Mouse (Mus musculus): Measurements from ENCODE around the gene Slc16a8.
A peak's percentile ranks its signal among the peaks of the same experiment; 100 is the strongest.
"Not testable (repeated sequence)": the region's sequence is repeated elsewhere in the genome, so short reads cannot be mapped to it uniquely, and the experiment has no call there.

Gene Slc16a8

GRCm38 (mm10) chr15:79262375-79262774, 7.8 kb upstream of the Slc16a8 start:
- peak in 1 of 2 experiments; percentile 27 for DNase-seq

- DNase-seq, result no peak
Measured at GRCm38 (mm10) chr15:79261757-79262156, 7.2 kb upstream of the Slc16a8 start.

GRCm38 (mm10) chr15:79261095-79261725, 6.6 kb upstream of the Slc16a8 start:
- DNase-seq, result peak; percentile 19 to 39

- DNase-seq, result no peak
Measured at GRCm38 (mm10) chr15:79258521-79258920, 4.0 kb upstream of the Slc16a8 start.

- DNase-seq, result no peak
Measured at GRCm38 (mm10) chr15:79252580-79252979, 2.0 kb downstream of the Slc16a8 start.

- no peak for DNase-seq
Measured at GRCm38 (mm10) chr15:79251781-79252491, 2.6 kb downstream of the Slc16a8 start.

- DNase-seq, result no peak
Measured at GRCm38 (mm10) chr15:79251168-79251567, 3.4 kb downstream of the Slc16a8 start.

DNA sequence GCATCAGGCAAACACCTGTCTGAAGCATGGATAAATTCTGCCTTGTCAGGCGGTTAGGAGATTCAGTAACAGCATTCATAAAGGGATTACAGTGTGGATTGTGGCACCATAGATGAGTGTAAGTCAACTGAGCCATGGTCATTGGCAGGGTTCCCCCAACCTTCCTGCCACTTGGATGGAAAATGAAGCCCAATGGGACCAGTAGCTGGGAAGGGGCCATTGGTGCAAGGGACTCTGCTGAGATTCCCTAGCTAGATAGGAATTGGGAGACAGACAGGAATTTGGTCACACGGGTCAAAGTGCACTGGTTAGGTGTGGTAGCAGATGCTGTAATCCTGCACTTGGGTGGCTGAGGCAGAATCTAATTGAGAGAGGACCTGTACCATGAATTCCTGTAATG, 4.3 kb downstream of the Slc16a8 start:
- DNase-seq, result no peak

- no peak for DNase-seq
Measured at GRCm38 (mm10) chr15:79245321-79245720, 9.2 kb downstream of the Slc16a8 start.

DNA sequence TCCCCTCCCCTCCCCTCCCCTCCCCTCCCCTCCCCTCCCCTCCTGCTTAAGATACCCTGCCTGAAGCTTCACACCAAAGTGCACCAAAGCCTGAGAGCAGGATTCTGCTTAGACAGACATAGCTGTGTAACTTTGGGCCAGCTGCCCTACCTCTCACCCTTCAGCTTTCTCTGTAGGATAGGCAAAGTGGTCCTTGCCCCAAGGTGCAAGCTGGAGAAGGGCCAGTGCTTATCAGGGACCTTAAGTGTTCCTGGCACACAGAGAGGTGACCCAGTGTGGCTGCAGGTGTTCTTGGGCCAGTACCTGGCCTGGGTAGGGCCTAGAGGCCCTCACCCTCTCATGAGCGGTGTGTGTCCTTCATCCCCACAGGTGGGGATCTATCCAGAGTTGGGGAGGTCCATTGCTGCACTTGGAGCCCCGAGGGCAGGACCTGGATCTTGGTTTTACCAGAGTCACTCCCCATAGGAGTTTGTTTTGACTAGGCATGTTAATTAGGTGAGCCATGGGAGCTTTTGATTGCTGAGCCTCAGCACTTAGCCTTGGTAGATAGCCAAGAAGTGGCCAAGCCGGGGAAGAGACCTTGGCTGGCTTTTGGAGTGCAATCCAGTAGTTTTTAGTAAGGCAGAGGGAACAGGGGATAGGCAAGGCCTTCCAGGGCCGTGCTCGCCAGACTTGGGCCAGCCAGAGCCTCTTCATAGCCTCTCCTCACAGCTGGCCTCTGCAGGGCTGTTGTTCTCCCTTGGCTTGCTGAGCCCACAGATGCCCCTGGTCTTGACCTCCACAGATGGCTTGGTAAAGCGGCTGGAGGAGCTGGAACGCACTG, 10.3 kb downstream of the Slc16a8 start:
- DNase-seq, result no peak

- peak; percentile 92 to 94 for DNase-seq
Measured at GRCm38 (mm10) chr15:79243234-79244042, 11.1 kb downstream of the Slc16a8 start.

GRCm38 (mm10) chr15:79242574-79243233, 11.9 kb downstream of the Slc16a8 start:
- no peak for DNase-seq

DNA sequence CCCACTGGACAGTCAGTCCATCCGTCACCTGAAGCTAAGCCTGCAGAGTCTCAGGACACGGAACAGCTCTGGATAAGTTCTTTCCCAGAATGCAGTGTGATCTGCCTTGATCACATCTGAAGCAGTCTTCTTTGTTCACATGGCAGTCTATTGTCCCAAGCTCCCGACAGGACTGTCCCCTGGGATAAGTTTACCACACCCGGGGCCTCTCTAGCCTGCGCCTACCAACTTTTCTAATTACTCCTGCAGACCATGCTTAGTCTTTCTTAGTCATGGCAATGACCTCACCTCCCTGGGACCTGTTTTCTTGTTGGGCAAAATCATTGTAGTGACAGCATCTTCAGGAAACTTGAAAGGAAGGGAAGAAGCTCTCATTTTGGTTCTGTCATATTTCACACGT, 16.5 kb downstream of the Slc16a8 start:
- no peak for DNase-seq

DNA sequence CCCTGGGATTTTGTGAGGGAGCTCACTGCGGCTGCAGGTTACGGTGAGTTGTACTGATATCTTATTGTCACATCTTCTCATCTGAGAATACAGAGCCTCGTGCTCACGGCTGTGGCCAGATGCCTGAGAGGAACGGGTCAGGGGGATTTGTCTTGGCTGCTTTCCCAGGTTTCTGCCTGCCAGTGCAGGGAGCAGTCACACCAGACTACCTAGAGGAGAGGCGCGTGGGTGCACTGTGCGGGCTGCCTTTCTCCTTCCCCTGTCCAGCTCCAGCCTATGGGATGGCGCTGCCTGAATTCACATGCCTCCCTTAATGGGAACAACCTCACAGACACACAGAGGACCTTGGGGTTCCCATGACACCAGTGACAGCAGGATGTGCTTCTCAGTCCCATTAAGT, 19.3 kb downstream of the Slc16a8 start:
- no peak for DNase-seq

- DNase-seq, result peak; percentile 85 to 90
Measured at GRCm38 (mm10) chr15:79229058-79229821, 25.3 kb downstream of the Slc16a8 start, which contains the start of the genes Pick1 and Gm49486. Gene Pick1 (plus strand): TSS chr15:79229173. Gene Gm49486 (plus strand): TSS chr15:79229391.

DNA sequence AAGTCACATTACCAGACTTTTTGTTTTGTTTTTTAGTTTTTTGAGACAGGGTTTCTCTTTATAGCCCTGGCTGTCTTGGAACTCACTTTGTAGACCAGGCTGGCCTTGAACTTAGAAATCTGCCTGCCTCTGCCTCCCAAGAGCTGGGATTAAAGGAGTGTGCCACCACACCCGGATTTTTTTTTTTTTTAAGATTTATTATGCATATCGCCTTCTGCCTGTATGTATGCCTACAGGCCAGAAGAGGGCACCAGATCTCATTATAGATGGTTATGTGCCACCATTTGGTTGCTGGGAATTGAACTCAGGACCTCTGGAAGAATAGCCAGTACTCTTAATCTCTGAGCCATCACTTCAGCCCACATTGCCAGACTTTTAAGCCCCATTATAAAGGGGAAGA, 28.8 kb downstream of the Slc16a8 start:
- DNase-seq, result not testable (repeated sequence)

DNA sequence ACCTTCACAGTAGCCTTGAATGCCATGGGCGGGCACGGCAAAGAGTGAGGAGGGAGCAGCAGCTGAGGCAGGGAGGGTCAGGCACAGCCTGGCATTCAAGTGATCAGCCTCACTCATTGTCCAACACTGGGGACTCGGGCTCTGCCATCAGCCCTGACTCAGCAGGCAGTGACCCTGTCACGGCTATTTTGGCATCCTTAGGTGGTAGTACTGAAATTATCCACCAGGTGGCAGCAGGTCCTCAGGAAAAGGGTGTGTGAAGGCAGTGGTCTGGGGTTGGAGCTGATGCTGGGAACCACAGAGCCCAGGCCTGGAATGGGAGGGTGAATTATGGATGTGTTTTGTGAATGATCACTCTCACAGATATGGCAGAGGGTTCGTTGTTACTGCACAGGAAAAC, 29.9 kb downstream of the Slc16a8 start:
- DNase-seq, result peak; percentile 64 to 76

- no peak for DNase-seq
Measured at GRCm38 (mm10) chr15:79223641-79224040, 30.9 kb downstream of the Slc16a8 start.

GRCm38 (mm10) chr15:79219572-79219971, 35.0 kb downstream of the Slc16a8 start:
- DNase-seq, result no peak

DNA sequence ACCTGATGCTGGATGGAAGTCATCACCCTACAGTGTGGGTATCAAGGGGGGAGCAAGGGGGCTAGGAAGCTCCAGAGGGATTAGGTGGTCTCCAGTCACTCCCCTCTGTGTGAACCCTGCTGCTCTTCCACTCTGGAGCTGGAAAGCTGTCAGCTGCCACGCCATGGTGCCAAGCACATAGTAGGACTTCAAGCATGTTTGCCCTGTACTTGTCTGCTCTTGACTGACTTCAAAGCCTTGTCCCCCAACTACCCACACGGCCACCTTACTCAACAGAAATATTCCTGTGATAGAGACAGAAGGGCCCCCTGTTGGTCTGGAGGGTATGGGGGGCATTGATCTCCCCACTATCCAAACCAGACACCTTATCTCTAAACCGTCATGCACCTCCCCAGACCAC, 38.4 kb downstream of the Slc16a8 start:
- DNase-seq, result no peak

- DNase-seq, result no peak
Measured at GRCm38 (mm10) chr15:79213591-79213990, 41.0 kb downstream of the Slc16a8 start.
